Comparison of ENCODE assay signal across 9 mouse cellular contexts in genomic region chr19:5461411-5461810, GRCm38 (mm10). TPM values are rescaled to one million over a fixed set of nuclear protein-coding genes. Genes with fewer than 3 reads are reported as not detected.
DNase-seq lines count a peak whose midpoint lies in the region; ATAC-seq and TF ChIP-seq lines count a peak whose summit lies in the region.
"Had no signal": no experiment of that assay in that cellular context is flagged by ENCODE, and none has a peak within 500 bp of the region (broad histone marks: within the 10 kb centered on the region; RNA-seq: fewer than 3 reads in every experiment).

No protein-coding gene starts in this region.

- peaks cover 51% of the 10 kb centered on the region for H3K36me3 ChIP-seq in megakaryocyte, embryonic 14.5 days (replicated peaks; ENCODE audit: low read length)
- H3K36me3 ChIP-seq in limb, embryonic 14.5 days (ENCODE audit: control insufficient read depth, insufficient read depth, low read length) = peaks cover 48% of the 10 kb centered on the region
- H3K36me3 ChIP-seq in stomach, embryonic 16.5 days (ENCODE audit: control insufficient read depth, insufficient read depth, low read length) = peaks cover 29% of the 10 kb centered on the region

- peaks cover 66% of the 10 kb centered on the region for H3K4me1 ChIP-seq in megakaryocyte, embryonic 14.5 days
- H3K4me1 ChIP-seq in limb, embryonic 14.5 days (ENCODE audit: control insufficient read depth, insufficient read depth, low read length) = peaks cover 17% of the 10 kb centered on the region
- peaks cover 26% of the 10 kb centered on the region for H3K4me1 ChIP-seq in stomach, embryonic 16.5 days (ENCODE audit: control insufficient read depth, insufficient read depth, low read length)

- no peak for TF ChIP-seq POLR2A in limb, embryonic 14.5 days (IDR thresholded peaks at IDR 0.05; ENCODE audit: borderline replicate concordance, extremely low read depth, insufficient read depth, insufficient read length)

- peak overlapping the region; percentile 93 for H3K4me2 ChIP-seq in limb, embryonic 14.5 days (replicated peaks; ENCODE audit: low read depth, low read length, severe bottlenecking)
- peak overlapping the region; percentile 90 for H3K4me2 ChIP-seq in stomach, embryonic 16.5 days (ENCODE audit: low read depth, low read length)

- no peaks in the 10 kb centered on the region for H3K9me3 ChIP-seq in megakaryocyte, embryonic 14.5 days
- H3K9me3 ChIP-seq in limb, embryonic 14.5 days (ENCODE audit: control insufficient read depth, low read length) = no peaks in the 10 kb centered on the region
- no peaks in the 10 kb centered on the region for H3K9me3 ChIP-seq in stomach, embryonic 16.5 days (replicated peaks; ENCODE audit: control insufficient read depth, low read length)

- WGBS in limb, embryonic 14.5 days = 91% methylated on average over 6 of the region's 6 CpGs
- 88% methylated on average over 6 of the region's 6 CpGs for WGBS in stomach, embryonic 16.5 days

- no peak for ATAC-seq in megakaryocyte, adult 5-6 weeks (ENCODE audit: poor library complexity, severe bottlenecking)
- no peak for ATAC-seq in limb, embryonic 14.5 days (ENCODE audit: low FRiP score, low read depth)
- ATAC-seq in stomach, embryonic 16.5 days (ENCODE audit: insufficient read depth, low FRiP score) = no peak

- H3K27me3 ChIP-seq in megakaryocyte, embryonic 14.5 days (replicated peaks) = no peaks in the 10 kb centered on the region
- H3K27me3 ChIP-seq in limb, embryonic 14.5 days (ENCODE audit: control insufficient read depth, insufficient read depth, low read length) = no peaks in the 10 kb centered on the region
- H3K27me3 ChIP-seq in stomach, embryonic 16.5 days (ENCODE audit: control insufficient read depth, insufficient read depth, low read length) = no peaks in the 10 kb centered on the region

- H3K4me3 ChIP-seq in megakaryocyte, embryonic 14.5 days (replicated peaks) = peak overlapping the region; percentile 100
- peak overlapping the region; percentile 75 for H3K4me3 ChIP-seq in limb, embryonic 14.5 days (replicated peaks; ENCODE audit: low read length)
- peak overlapping the region; percentile 76 for H3K4me3 ChIP-seq in stomach, embryonic 16.5 days (replicated peaks; ENCODE audit: low read length)

- DNase-seq in cerebellum, adult 11-12 months = peak; percentile 39
- DNase-seq in cerebellum, postnatal 10 days = no peak
- no peak for DNase-seq in limb, embryonic 14.5 days (ENCODE audit: low spot score)
- DNase-seq in layer of hippocampus, postnatal 10 days (ENCODE audit: low spot score in 2 of 2) = no peak
- no peak for DNase-seq in layer of hippocampus, postnatal 25 days (ENCODE audit: extremely low spot score in 1 of 2, low spot score in 1 of 2)
- DNase-seq: adrenal gland, postnatal 14 days had no signal

- H3K27ac ChIP-seq in limb, embryonic 14.5 days (replicated peaks; ENCODE audit: low read depth, low read length) = no peak overlapping the region
- H3K27ac ChIP-seq in stomach, embryonic 16.5 days (ENCODE audit: low read length) = no peak overlapping the region

- H3K9ac ChIP-seq in limb, embryonic 14.5 days (ENCODE audit: low read depth, low read length, severe bottlenecking) = peak overlapping the region; percentile 62
- H3K9ac ChIP-seq in stomach, embryonic 16.5 days (ENCODE audit: low read length) = peak overlapping the region; percentile 82

RNA-seq across cellular contexts. Expression of gene Fibp, which starts 1.0 kb away (rescaled TPM):
- polyA plus RNA-seq in megakaryocyte, embryonic 14.5 days (2012; ENCODE audit: insufficient read depth, low replicate concordance) = 25.9 and 134 TPM in 2 replicates
- total RNA-seq in megakaryocyte, adult 5-6 weeks (2015) = 55.8 and 64.9 TPM in 2 replicates
- total RNA-seq in megakaryocyte, adult 5-6 weeks (2017) = 93.9 and 115 TPM in 2 replicates
- polyA plus RNA-seq in limb, embryonic 14.5 days (2012; rRNA removed) = 139 and 171 TPM in 2 replicates
- 113 and 118 TPM in 2 replicates for polyA plus RNA-seq in limb, embryonic 14.5 days (2014; fragmentation: Nextera tagmentation; extraction: Ambion mirVana)
- polyA plus RNA-seq in stomach, embryonic 16.5 days (2015; fragmentation: Nextera tagmentation; extraction: Ambion mirVana) = 98.3 and 102 TPM in 2 replicates
- total RNA-seq in layer of hippocampus, postnatal 10 days (2021) = 100 to 1,000 TPM in 1 of 2 experiments, 10 to 100 TPM in 1; 83.7 to 108 TPM
- 100 to 1,000 TPM in 1 of 2 experiments, 10 to 100 TPM in 1; 99.4 to 110 TPM for total RNA-seq in layer of hippocampus, postnatal 25 days (2021)

RNA-seq across cellular contexts. Expression of gene Ccdc85b, which starts 3.7 kb away (rescaled TPM):
- polyA plus RNA-seq in megakaryocyte, embryonic 14.5 days (2012; ENCODE audit: insufficient read depth, low replicate concordance) = 4.9 and 12.3 TPM in 2 replicates
- 0.80 and 1.1 TPM in 2 replicates for total RNA-seq in megakaryocyte, adult 5-6 weeks (2015)
- total RNA-seq in megakaryocyte, adult 5-6 weeks (2017) = 1.7 TPM in 2 replicates
- 6.6 and 6.9 TPM in 2 replicates for polyA plus RNA-seq in limb, embryonic 14.5 days (2012; rRNA removed)
- 6.5 and 7.0 TPM in 2 replicates for polyA plus RNA-seq in limb, embryonic 14.5 days (2014; fragmentation: Nextera tagmentation; extraction: Ambion mirVana)
- polyA plus RNA-seq in stomach, embryonic 16.5 days (2015; fragmentation: Nextera tagmentation; extraction: Ambion mirVana) = 4.7 and 5.7 TPM in 2 replicates
- 10 to 100 TPM; 26.4 to 32.9 TPM for total RNA-seq in layer of hippocampus, postnatal 10 days (2021)
- 10 to 100 TPM; 32.9 to 35.9 TPM for total RNA-seq in layer of hippocampus, postnatal 25 days (2021)

RNA-seq across cellular contexts. Expression of gene Ctsw, which starts 6.9 kb away (rescaled TPM):
- polyA plus RNA-seq in megakaryocyte, embryonic 14.5 days (2012; ENCODE audit: insufficient read depth, low replicate concordance) = not detected in 2 replicates
- total RNA-seq in megakaryocyte, adult 5-6 weeks (2015) = 5.7 and 12.6 TPM in 2 replicates
- total RNA-seq in megakaryocyte, adult 5-6 weeks (2017) = 5.9 and 9.1 TPM in 2 replicates
- 0.33 and 0.56 TPM in 2 replicates for polyA plus RNA-seq in limb, embryonic 14.5 days (2012; rRNA removed)
- 0.96 and 1.2 TPM in 2 replicates for polyA plus RNA-seq in limb, embryonic 14.5 days (2014; fragmentation: Nextera tagmentation; extraction: Ambion mirVana)
- polyA plus RNA-seq in stomach, embryonic 16.5 days (2015; fragmentation: Nextera tagmentation; extraction: Ambion mirVana) = 1.6 and 2.2 TPM in 2 replicates
- 1 to 10 TPM; 2.6 to 2.9 TPM for total RNA-seq in layer of hippocampus, postnatal 10 days (2021)
- total RNA-seq in layer of hippocampus, postnatal 25 days (2021) = not detected

RNA-seq across cellular contexts. Expression of gene Efemp2, which starts 12.3 kb away (rescaled TPM):
- polyA plus RNA-seq in megakaryocyte, embryonic 14.5 days (2012; ENCODE audit: insufficient read depth, low replicate concordance) = 2.0 TPM in 1 of 2 replicates, not detected in the other
- total RNA-seq in megakaryocyte, adult 5-6 weeks (2015) = 0.42 and 1.2 TPM in 2 replicates
- 1.2 TPM in 1 of 2 replicates, not detected in the other for total RNA-seq in megakaryocyte, adult 5-6 weeks (2017)
- polyA plus RNA-seq in limb, embryonic 14.5 days (2012; rRNA removed) = 239 and 314 TPM in 2 replicates
- polyA plus RNA-seq in limb, embryonic 14.5 days (2014; fragmentation: Nextera tagmentation; extraction: Ambion mirVana) = 193 and 202 TPM in 2 replicates
- polyA plus RNA-seq in stomach, embryonic 16.5 days (2015; fragmentation: Nextera tagmentation; extraction: Ambion mirVana) = 156 and 167 TPM in 2 replicates
- total RNA-seq in layer of hippocampus, postnatal 10 days (2021) = 10 to 100 TPM; 18.4 to 19.6 TPM
- 10 to 100 TPM; 11.0 to 11.6 TPM for total RNA-seq in layer of hippocampus, postnatal 25 days (2021)

RNA-seq across cellular contexts. Expression of gene Fosl1, which starts 14.1 kb away (rescaled TPM):
- polyA plus RNA-seq in megakaryocyte, embryonic 14.5 days (2012; ENCODE audit: insufficient read depth, low replicate concordance) = 4.3 TPM in 1 of 2 replicates, not detected in the other
- total RNA-seq in megakaryocyte, adult 5-6 weeks (2015) = 0.48 and 1.2 TPM in 2 replicates
- 0.69 and 0.95 TPM in 2 replicates for total RNA-seq in megakaryocyte, adult 5-6 weeks (2017)
- 0.06 and 0.09 TPM in 2 replicates for polyA plus RNA-seq in limb, embryonic 14.5 days (2012; rRNA removed)
- not detected in 2 replicates for polyA plus RNA-seq in limb, embryonic 14.5 days (2014; fragmentation: Nextera tagmentation; extraction: Ambion mirVana)
- not detected in 2 replicates for polyA plus RNA-seq in stomach, embryonic 16.5 days (2015; fragmentation: Nextera tagmentation; extraction: Ambion mirVana)
- not detected for total RNA-seq in layer of hippocampus, postnatal 10 days (2021)
- not detected for total RNA-seq in layer of hippocampus, postnatal 25 days (2021)

Comparison
In these comparisons a context has a peak if more than half of its experiments do, and no peak if none do; other contexts are left out.
1. RNA of gene Ccdc85b, which starts 3.7 kb away (total RNA-seq): 32.9 to 35.9 TPM in layer of hippocampus, postnatal 25 days and 26.4 to 32.9 TPM in layer of hippocampus, postnatal 10 days; 0.80 to 1.7 TPM in megakaryocyte, adult 5-6 weeks; every median in the first group is over 10 times any median in the second.
2. Peak in every context shown above with its lines, with median percentiles within 50 percentile points of each other: H3K4me3 ChIP-seq.